Comparison of ENCODE assay signal across 9 mouse cellular contexts in genomic region chr9:61336591-61337587, GRCm38 (mm10). TPM values are rescaled to one million over a fixed set of nuclear protein-coding genes. Genes with fewer than 3 reads are reported as not detected.
A peak's percentile ranks its signal among the peaks of the same experiment; 100 is the strongest.
DNase-seq lines count a peak whose midpoint lies in the region; ATAC-seq and TF ChIP-seq lines count a peak whose summit lies in the region.
"Had no signal": no experiment of that assay in that cellular context is flagged by ENCODE, and none has a peak within 500 bp of the region (broad histone marks: within the 10 kb centered on the region; RNA-seq: fewer than 3 reads in every experiment).

No protein-coding gene starts in this region.

- peak; percentile 80 for ATAC-seq in kidney, embryonic 15.5 days (replicated peaks; ENCODE audit: low FRiP score)
- no peak for ATAC-seq in hindbrain, embryonic 12.5 days (ENCODE audit: low FRiP score)
- ATAC-seq in monocyte, adult 5-6 weeks (replicated peaks; ENCODE audit: insufficient number of reproducible peaks, low FRiP score, low TSS enrichment, poor library complexity, severe bottlenecking), result no peak

- H3K4me2 ChIP-seq in kidney, embryonic 15.5 days, result peak overlapping the region; percentile 25
- H3K4me2 ChIP-seq in hindbrain, embryonic 12.5 days (replicated peaks), result no peak overlapping the region

- no peak overlapping the region for H3K4me3 ChIP-seq in gastrocnemius, adult 2 months
- H3K4me3 ChIP-seq in kidney, embryonic 15.5 days (replicated peaks), result no peak overlapping the region
- H3K4me3 ChIP-seq in hindbrain, embryonic 12.5 days, result no peak overlapping the region
- H3K4me3 ChIP-seq: erythroblast, embryonic 14.5 days had no signal

- peak; percentile 53 for DNase-seq in gastrocnemius, adult 2 months
- DNase-seq in gastrocnemius, postnatal 10 days, result no peak
- DNase-seq in embryo, embryonic 10.5 days (ENCODE audit: low spot score), result peak; percentile 66
- DNase-seq in mesoderm, embryonic 11.5 days (ENCODE audit: low read depth, low spot score), result peak; percentile 70
- no peak for DNase-seq in cerebellum, adult 8-10 months

- peaks cover 61% of the 10 kb centered on the region for H3K4me1 ChIP-seq in kidney, embryonic 15.5 days
- peaks cover 14% of the 10 kb centered on the region; the same call in 1 of the 2 replicates for H3K4me1 ChIP-seq in hindbrain, embryonic 12.5 days

- peaks cover 76% of the 10 kb centered on the region for H3K27me3 ChIP-seq in kidney, embryonic 15.5 days
- peaks cover 60% of the 10 kb centered on the region for H3K27me3 ChIP-seq in hindbrain, embryonic 12.5 days

- intact Hi-C loops in gastrocnemius, adult 2 months (cut with DNase I), result no loop called here

- no peak overlapping the region for H3K27ac ChIP-seq in gastrocnemius, adult 2 months
- peak overlapping the region; percentile 61 for H3K27ac ChIP-seq in kidney, embryonic 15.5 days
- H3K27ac ChIP-seq in hindbrain, embryonic 12.5 days, result no peak overlapping the region

- no peak overlapping the region for H3K9ac ChIP-seq in kidney, embryonic 15.5 days
- no peak overlapping the region for H3K9ac ChIP-seq in hindbrain, embryonic 12.5 days

- no peaks in the 10 kb centered on the region for H3K9me3 ChIP-seq in kidney, embryonic 15.5 days (replicated peaks)
- H3K9me3 ChIP-seq in hindbrain, embryonic 12.5 days (replicated peaks), result no peaks in the 10 kb centered on the region

- TF ChIP-seq CTCF in gastrocnemius, adult 2 months (IDR thresholded peaks at IDR 0.05), result no peak

- no peaks in the 10 kb centered on the region for H3K36me3 ChIP-seq in kidney, embryonic 15.5 days
- no peaks in the 10 kb centered on the region for H3K36me3 ChIP-seq in hindbrain, embryonic 12.5 days

- 17% methylated on average over 17 of the region's 17 CpGs for WGBS in kidney, embryonic 15.5 days
- WGBS in hindbrain, embryonic 12.5 days, result 35% methylated on average over 17 of the region's 17 CpGs

RNA-seq across cellular contexts. Expression of gene Tle3, which starts 35.3 kb away (rescaled TPM):
- 10 to 100 TPM in 1 of 2 experiments, 1 to 10 TPM in 1; 4.7 to 12.9 TPM for total RNA-seq in gastrocnemius, adult 2 months (2021)
- total RNA-seq in gastrocnemius, postnatal 10 days (2021), result 10 to 100 TPM; 20.5 to 25.6 TPM
- 26.1 and 30.9 TPM in 2 replicates for polyA plus RNA-seq in kidney, embryonic 15.5 days (2015; fragmentation: Nextera tagmentation; extraction: Ambion mirVana)
- polyA plus RNA-seq in hindbrain, embryonic 12.5 days (2016; fragmentation: Nextera tagmentation; extraction: Ambion mirVana), result 56.3 and 59.9 TPM in 2 replicates
- 96.0 to 177 TPM (median 119 TPM) in 3 replicates for total RNA-seq in monocyte, adult 5-6 weeks (2017)

Comparison
In these comparisons a context has a peak if more than half of its experiments do, and no peak if none do; other contexts are left out.
1. DNase-seq: peak in gastrocnemius, adult 2 months (single experiment), embryo, embryonic 10.5 days (single experiment) and mesoderm, embryonic 11.5 days (single experiment); none in gastrocnemius, postnatal 10 days (single experiment) and cerebellum, adult 8-10 months (single experiment).